Mouse (Mus musculus) spleen, postnatal 4 days (tissue): ENCODE measurements at regions not wholly inside any gene's neighbourhood (a gene's known extent, or its start where the extent isn't known, plus 50 kb on each side); places are given as distances from the start of the nearest gene placed in this dataset.
A peak's percentile ranks its signal among the peaks of the same experiment; 100 is the strongest.

Experiments
- DNase-seq, 2 experiments: peaks; one replicate each; pipeline ENCODE4 v3.0.0; 2022; ENCODE audit warnings: low spot score in 2 of 2

- no peak for DNase-seq
Observed at GRCm38 (mm10) chr9:23062656-23063444, 160.0 kb upstream of the Bmper start.

- DNase-seq: no peak
Observed at GRCm38 (mm10) chr9:23064001-23064400, 158.9 kb upstream of the Bmper start.

- no peak for DNase-seq
Observed at GRCm38 (mm10) chr9:23064811-23065210, 158.1 kb upstream of the Bmper start.

- no peak for DNase-seq
Observed at GRCm38 (mm10) chr9:23068101-23068791, 154.6 kb upstream of the Bmper start.

GRCm38 (mm10) chr9:23069161-23069560 is 153.7 kb upstream of the Bmper start:
- DNase-seq: no peak

DNA sequence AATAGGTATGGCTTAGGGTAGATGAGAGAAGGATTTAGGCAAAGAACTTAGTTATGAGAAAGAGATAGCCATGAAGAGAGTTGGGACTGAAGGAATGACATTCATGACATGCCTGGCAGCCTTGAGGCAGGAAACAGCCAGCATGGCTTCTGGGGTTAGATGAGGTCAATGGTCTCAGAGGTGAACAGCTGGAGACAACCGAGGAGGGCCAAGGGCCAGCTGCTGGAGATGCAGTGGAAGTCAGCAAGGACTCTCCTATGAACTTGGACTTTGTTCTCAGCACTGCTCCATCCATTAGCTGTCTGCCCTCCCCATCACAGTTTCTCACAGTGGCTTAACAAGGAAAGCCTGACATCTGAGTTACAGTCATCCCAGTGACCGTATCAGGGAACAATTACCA is 151.9 kb upstream of the Bmper start:
- DNase-seq: no peak

DNA sequence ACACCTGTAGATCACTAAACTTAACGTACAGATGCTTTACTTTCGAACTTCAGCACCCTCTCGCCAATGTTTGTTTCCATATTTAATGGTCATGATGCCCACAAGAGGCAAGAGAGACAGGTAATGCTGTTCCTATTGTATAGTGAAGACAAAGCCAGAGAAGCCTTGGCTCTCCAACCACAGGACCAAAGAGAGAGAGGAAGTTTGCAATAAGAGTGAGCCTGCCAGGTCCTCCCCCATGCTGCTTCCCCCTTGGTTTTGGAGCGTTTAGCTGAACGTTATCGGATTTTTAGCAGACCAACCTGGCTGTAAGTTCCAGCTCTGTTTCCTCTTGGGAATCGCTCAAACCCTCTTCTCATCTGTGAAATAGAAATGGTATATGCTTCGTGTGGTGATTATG is 150.1 kb upstream of the Bmper start:
- no peak for DNase-seq

DNA sequence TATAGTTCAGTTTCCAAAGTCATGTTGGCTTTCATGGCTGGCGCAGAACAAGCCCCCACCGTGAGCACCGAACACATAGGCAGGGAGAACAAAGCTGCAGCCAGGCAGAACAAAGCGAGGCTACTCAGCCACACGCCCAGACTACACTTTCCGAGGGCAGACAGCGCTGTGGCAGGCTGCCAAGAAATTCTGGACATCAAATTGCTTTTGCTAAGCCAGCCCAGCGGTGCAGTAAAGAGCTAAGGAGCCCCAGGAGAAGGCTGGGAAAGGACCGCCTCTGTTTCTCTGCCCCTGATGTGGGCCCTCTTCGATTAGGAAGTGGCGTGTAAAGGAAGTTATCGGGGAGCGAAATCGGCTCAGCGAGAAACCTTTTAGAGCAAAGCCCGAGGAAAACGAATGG is 139.3 kb upstream of the Bmper start:
- DNase-seq: peak in 1 of 2 experiments; percentile 15

- no peak for DNase-seq
Observed at GRCm38 (mm10) chr9:23089339-23089738, 133.5 kb upstream of the Bmper start.

GRCm38 (mm10) chr9:23097134-23097789 is 125.6 kb upstream of the Bmper start:
- no peak for DNase-seq

DNA sequence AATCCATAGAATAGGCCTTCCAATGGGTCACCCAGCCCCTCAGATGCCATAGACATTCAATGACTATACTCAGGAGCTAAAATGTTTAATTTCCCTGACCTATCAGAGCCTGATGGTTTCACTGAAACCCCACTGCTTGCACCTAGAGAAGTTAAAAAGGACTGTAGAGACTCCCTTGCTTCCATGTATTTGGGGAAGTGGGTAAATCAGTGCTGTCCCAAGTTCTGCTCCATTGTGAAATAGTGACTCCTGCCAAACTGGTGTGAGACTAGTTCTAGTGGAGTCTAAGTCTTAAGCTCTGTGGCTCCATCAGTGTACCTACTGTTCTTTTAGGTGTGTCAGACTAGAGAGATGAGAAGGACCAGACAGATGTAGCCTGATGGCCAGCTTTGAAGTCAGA is 121.3 kb upstream of the Bmper start:
- DNase-seq: no peak

GRCm38 (mm10) chr9:23101990-23102796 is 120.7 kb upstream of the Bmper start:
- DNase-seq: no peak

DNA sequence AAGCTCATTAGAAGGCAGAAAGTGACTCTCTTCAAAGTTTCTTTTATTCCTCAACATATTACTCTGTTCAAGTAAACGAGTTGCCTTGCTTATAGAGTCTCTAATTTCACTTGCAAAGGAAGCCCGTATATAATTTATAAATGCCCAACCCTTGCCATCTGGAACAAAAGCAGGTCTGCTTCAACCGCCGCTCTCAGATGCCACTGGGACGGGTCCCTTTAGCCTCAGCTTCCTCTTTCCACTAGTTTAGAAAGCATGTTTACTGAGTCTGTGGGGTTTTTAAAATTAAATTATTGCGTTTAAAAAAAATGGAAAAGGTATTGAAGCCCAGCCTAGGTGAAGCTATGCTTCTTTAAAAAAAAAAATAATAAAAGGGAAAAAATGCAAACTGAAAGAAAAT is 111.4 kb upstream of the Bmper start:
- DNase-seq: no peak

DNA sequence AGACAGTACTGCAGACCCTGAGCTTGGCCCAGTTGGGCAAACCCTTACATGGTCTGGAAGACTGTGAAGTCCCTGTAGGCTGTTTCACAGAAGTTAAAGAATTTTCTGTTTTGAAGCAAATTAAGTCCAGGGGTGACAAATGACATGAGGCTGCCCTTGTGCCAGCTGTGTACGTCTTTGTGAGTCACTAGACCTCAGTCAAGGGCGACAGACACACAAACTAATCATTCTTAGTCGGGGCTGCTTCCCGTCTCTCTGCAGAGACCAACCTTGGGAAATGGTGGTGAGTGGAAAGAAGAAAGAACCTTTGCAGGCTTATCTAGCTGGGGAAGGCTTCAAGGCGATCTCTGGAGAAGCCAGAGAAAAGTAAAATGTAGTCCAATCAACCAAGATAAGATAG is 107.8 kb upstream of the Bmper start:
- DNase-seq: no peak

- no peak for DNase-seq
Observed at GRCm38 (mm10) chr9:23115540-23115939, 107.3 kb upstream of the Bmper start.

- no peak for DNase-seq
Observed at GRCm38 (mm10) chr9:23116311-23116710, 106.6 kb upstream of the Bmper start.

GRCm38 (mm10) chr9:23119811-23120210 is 103.1 kb upstream of the Bmper start:
- no peak for DNase-seq

GRCm38 (mm10) chr9:23120814-23121213 is 102.1 kb upstream of the Bmper start:
- no peak for DNase-seq

- no peak for DNase-seq
Observed at GRCm38 (mm10) chr9:23122524-23122923, 100.4 kb upstream of the Bmper start.

GRCm38 (mm10) chr9:23123452-23123851 is 99.4 kb upstream of the Bmper start:
- no peak for DNase-seq

DNA sequence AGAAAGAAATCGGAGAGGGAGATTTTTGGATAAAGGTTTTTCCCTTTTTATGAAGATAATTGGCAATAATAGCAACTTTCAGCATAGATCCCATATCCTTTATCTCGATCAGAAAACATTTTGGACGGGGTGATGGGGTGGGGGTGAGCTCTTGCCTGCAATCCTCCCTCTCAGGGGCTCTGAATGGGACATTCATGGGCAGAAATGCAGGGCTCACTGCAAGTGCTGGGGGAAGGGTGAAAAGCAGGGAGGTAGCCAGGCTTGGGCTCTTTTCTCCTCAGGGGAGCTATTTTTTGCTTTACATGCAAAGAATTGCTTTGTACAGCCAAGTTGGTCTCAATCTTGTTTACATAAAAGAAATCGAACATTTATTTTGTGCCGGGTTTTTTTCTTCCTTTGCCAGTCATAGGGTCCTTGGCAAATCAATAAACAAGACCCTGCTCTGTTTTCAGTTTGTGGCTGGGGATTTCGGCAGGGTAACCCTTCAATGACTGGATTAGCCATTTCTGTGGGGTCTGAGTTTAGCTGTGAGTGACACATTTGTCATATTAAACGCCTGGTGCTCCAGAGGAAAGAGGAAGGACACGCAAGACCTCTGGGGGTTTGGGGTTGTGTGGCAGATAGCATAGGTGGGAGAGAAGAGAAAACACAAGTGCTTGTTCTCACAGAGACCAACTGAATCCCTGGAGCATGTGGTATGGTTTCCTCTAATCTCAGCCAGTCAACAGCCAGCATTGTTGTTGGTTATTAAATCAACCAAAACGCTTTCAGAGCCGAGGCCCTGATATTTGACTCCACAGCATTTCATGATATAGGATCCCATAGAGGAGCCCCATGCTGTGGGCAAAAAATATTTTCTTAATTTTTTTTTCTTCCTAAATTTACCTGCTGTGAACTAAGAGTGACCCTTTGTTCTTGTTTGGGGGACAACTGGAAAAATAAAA is 96.8 kb upstream of the Bmper start:
- DNase-seq: no peak
